Mouse (Mus musculus): Measurements from ENCODE around the gene Fam221a.

DNA sequence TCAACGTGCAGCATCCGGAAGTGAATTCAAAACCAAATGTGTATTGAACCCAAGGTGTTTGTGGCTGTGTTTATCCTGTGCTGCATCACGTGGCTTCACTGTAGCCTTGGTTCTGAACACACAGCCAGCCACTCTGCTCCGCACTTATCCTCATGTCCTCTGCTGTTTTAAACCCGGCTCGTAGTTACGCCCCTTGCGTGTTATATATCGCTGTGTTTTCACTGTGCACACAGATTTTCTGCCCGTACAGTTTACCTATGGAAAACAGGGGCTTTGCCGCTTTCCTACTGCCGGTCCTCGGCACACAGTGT, 35.5 kb upstream of the Fam221a start:
- TF ChIP-seq CTCF (IDR thresholded peaks at IDR 0.05; ENCODE audit: low read depth, low read length) (no peak), POLR2A (IDR thresholded peaks at IDR 0.05; ENCODE audit: borderline replicate concordance, low read depth, low read length) (no peak)
